Mouse (Mus musculus) layer of hippocampus, adult 6 months (tissue): Measurements from ENCODE around the gene Tctn3. TPM values are rescaled to one million over a fixed set of nuclear protein-coding genes. Genes with fewer than 3 reads are reported as not detected.

Experiments
- long read RNA-seq, 2 experiments: library from polyadenylated mRNA; unstranded; transcript quantifications; one replicate each; pipeline ENCODE4 v2.0.0; 2019 to 2020
- polyA plus RNA-seq: library from polyadenylated mRNA; unstranded; fragments of <200 nt; fragmentation: Nextera tagmentation; gene quantifications from 2 replicates; pipeline ENCODE4 v1.2.3, GENCODE M21; 2021

The Tctn3 gene
- polyA plus RNA-seq, result 8.0 and 8.8 TPM in 2 replicates
- long read RNA-seq, experiment 1, transcript Tctn3-201 (14 exons, 2,743 nt), result major isoform, 18 of 22 reads
- long read RNA-seq, experiment 1, partial matches to known transcripts, result 1 of 22 reads
- long read RNA-seq, experiment 1, other reads (novel, unspliced or antisense), result 2 of 22 reads
- long read RNA-seq, experiment 2, transcript Tctn3-201 (14 exons, 2,743 nt), result major isoform, 37 of 58 reads
- long read RNA-seq, experiment 2, partial matches to known transcripts, result 0 of 58 reads
- long read RNA-seq, experiment 2, other reads (novel, unspliced or antisense), result 18 of 58 reads

DNA sequence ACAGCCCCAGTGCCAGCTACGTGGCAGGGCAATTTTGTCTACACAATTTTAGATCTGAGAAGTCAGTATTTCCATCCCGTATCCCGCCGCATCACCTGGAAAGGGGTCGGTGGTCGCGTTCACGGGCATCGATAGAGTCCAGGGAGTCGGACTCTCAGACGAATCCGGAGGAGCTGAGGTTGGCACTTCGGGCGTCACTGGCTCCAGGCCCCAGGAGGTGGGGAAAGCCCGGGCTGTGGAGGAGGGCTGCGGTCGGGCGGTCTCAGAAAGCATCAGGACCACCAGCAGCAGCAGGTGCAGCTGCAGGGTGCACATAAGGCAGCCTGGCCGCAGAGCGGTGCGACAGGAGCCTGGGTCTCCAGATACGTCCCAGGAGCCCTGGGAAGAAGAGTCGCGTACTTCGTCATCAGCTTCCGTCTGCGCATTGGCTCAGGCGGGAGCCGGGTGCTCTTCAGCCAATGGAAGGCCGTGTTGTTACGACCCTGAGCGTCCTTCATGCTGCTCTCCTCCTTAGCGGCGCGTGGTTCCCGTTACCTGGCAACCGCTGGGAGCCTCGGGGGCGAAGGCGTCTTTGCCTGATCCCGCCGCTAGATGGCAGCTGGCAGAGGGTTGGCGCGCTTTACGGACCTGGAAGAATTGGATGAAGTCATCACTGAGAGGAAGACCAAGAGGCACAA lies at the start of gene Tctn3, which contains the start of gene Entpd1:
Gene Tctn3, minus strand, starts transcription at position 404 of the 677 bp plus-strand sequence.
Gene Entpd1, plus strand, starts transcription at position 537 of the 677 bp plus-strand sequence.

DNA sequence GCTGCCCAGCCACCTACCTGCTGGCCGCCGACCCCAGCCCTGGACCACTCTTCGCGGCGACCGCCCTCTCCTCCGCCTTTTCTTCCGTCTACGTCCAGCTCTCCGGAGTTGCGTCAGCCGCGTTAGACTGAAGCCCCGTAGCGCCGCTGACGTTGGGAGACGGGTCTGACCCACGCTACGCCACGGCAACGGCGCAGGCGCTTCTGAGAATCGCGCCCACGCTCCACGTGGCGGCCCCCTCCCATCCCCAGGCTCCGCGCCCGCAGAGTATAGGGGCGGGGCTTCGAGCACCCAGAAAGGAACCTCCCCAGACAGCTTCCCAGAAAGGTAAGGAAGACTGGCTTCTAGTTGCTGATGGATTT lies 23.8 kb downstream of the Tctn3 start, which contains the start of gene Aldh18a1:
Gene Aldh18a1, minus strand, starts transcription at position 171 of the 362 bp plus-strand sequence.

Other genes with a start within 250 kb of the Tctn3 start
- gene Sorbs1, start 98.5 kb downstream of the Tctn3 start, polyA plus RNA-seq, result 93.8 and 99.1 TPM in 2 replicates
- gene Aldh18a1, start 23.8 kb downstream of the Tctn3 start, polyA plus RNA-seq, result 8.8 and 9.4 TPM in 2 replicates
- 22.3 TPM in 2 replicates for gene Entpd1, start 133 bp upstream of the Tctn3 start, polyA plus RNA-seq
- gene Cc2d2b, start 136.5 kb upstream of the Tctn3 start, polyA plus RNA-seq, result 0.11 TPM in 1 of 2 replicates, not detected in the other
- 2.6 and 3.1 TPM in 2 replicates for gene Ccnj, start 219.0 kb upstream of the Tctn3 start, polyA plus RNA-seq